Mouse (Mus musculus) stomach, postnatal 0 days (tissue): Measurements from ENCODE around the gene Usp31.

ENCODE experiments used
- CTCF ChIP-seq: IDR thresholded peaks from 2 replicates; pipeline ENCODE4 v1.5.1; 2016; ENCODE audit warnings: antibody characterized with exemption, low read depth, mild to moderate bottlenecking, moderate library complexity
- EP300 ChIP-seq: optimal IDR thresholded peaks from 2 replicates; pipeline ENCODE3; 2016; ENCODE audit warnings: antibody characterized with exemption

GRCm38 (mm10) chr7:121634236-121634635 is 72.8 kb downstream of the Usp31 start:
- no peak for TF ChIP-seq CTCF
- no peak for TF ChIP-seq EP300
